Mouse (Mus musculus): ENCODE results near the gene Gas1. TPM values are rescaled to one million over a fixed set of nuclear protein-coding genes. Genes with fewer than 3 reads are reported as not detected.

Gene Gas1
- polyA plus RNA-seq, 1 experiment from 2014 or later, result 318 TPM

GRCm38 (mm10) chr13:60173186-60173585, 4.0 kb downstream of the Gas1 start:
- peak overlapping the region; percentile 71 for H3K4me2 ChIP-seq
- H3K4me1 ChIP-seq (replicated peaks), result peaks cover 33% of the 10 kb centered on the region
- no peaks in the 10 kb centered on the region for H3K9me3 ChIP-seq
- H3K27me3 ChIP-seq, result no peaks in the 10 kb centered on the region
- 2% methylated on average over 3 of the region's 3 CpGs for WGBS
- H3K9ac ChIP-seq (replicated peaks), result peak overlapping the region; percentile 100
- peak overlapping the region; percentile 100 for H3K4me3 ChIP-seq (replicated peaks)
- H3K27ac ChIP-seq, result peak overlapping the region; percentile 100
- H3K36me3 ChIP-seq, result peaks cover 14% of the 10 kb centered on the region
- ATAC-seq (ENCODE audit: insufficient number of reproducible peaks, insufficient read depth, low FRiP score, low TSS enrichment, low read depth), result no peak

GRCm38 (mm10) chr13:60172366-60173017, 4.7 kb downstream of the Gas1 start:
- no peak for ATAC-seq (ENCODE audit: insufficient number of reproducible peaks, insufficient read depth, low FRiP score, low TSS enrichment, low read depth)
- peaks cover 14% of the 10 kb centered on the region for H3K36me3 ChIP-seq
- 0 out of 2 replicates have a peak overlapping the region, but pooled peaks have one; percentile 100 for H3K9ac ChIP-seq (replicated peaks)
- peak overlapping the region; percentile 71 for H3K4me2 ChIP-seq
- H3K4me3 ChIP-seq (replicated peaks), result 0 out of 2 replicates have a peak overlapping the region, but pooled peaks have one; percentile 100
- H3K4me1 ChIP-seq (replicated peaks), result peaks cover 33% of the 10 kb centered on the region
- H3K27ac ChIP-seq, result peak overlapping the region; percentile 100
- WGBS, result 10% methylated on average over 7 of the region's 7 CpGs
- H3K27me3 ChIP-seq, result no peaks in the 10 kb centered on the region
- H3K9me3 ChIP-seq, result no peaks in the 10 kb centered on the region

- Histone ChIP-seq H3K4me3 (replicated peaks) (no peak overlapping the region), H3K27ac (peak overlapping the region; percentile 100), H3K4me2 (no peak overlapping the region), H3K27me3 (no peaks in the 10 kb centered on the region), H3K9ac (replicated peaks) (no peak overlapping the region), H3K4me1 (replicated peaks) (peaks cover 33% of the 10 kb centered on the region), H3K36me3 (peaks cover 14% of the 10 kb centered on the region), H3K9me3 (no peaks in the 10 kb centered on the region)
- ATAC-seq (ENCODE audit: insufficient number of reproducible peaks, insufficient read depth, low FRiP score, low TSS enrichment, low read depth), result no peak
- 90% methylated on average over 8 of the region's 8 CpGs for WGBS
These were observed 5.4 kb downstream of the Gas1 start for GRCm38 (mm10) chr13:60171781-60172180.

GRCm38 (mm10) chr13:60170898-60171715, 6.1 kb downstream of the Gas1 start:
- Histone ChIP-seq H3K27ac (peak overlapping the region; percentile 100; the same call in 1 of the 2 replicates), H3K36me3 (peaks cover 11% of the 10 kb centered on the region), H3K27me3 (no peaks in the 10 kb centered on the region), H3K9me3 (no peaks in the 10 kb centered on the region), H3K4me2 (no peak overlapping the region), H3K9ac (replicated peaks) (no peak overlapping the region), H3K4me3 (replicated peaks) (no peak overlapping the region), H3K4me1 (replicated peaks) (peaks cover 33% of the 10 kb centered on the region)
- no peak for ATAC-seq (ENCODE audit: insufficient number of reproducible peaks, insufficient read depth, low FRiP score, low TSS enrichment, low read depth)
- WGBS, result 71% methylated on average over 21 of the region's 21 CpGs

- no peak for ATAC-seq (ENCODE audit: insufficient number of reproducible peaks, insufficient read depth, low FRiP score, low TSS enrichment, low read depth)
- WGBS, result 82% methylated on average over 2 of the region's 2 CpGs
These were observed 8.1 kb downstream of the Gas1 start for GRCm38 (mm10) chr13:60169026-60169425.

GRCm38 (mm10) chr13:60156294-60157126, 20.7 kb downstream of the Gas1 start:
- Histone ChIP-seq H3K4me3 (replicated peaks) (no peak overlapping the region), H3K9ac (replicated peaks) (no peak overlapping the region), H3K36me3 (no peaks in the 10 kb centered on the region), H3K4me1 (replicated peaks) (peaks cover 14% of the 10 kb centered on the region), H3K4me2 (peak overlapping the region; percentile 19), H3K27me3 (no peaks in the 10 kb centered on the region), H3K9me3 (peaks cover 22% of the 10 kb centered on the region), H3K27ac (peak overlapping the region; percentile 36)
- ATAC-seq (ENCODE audit: insufficient number of reproducible peaks, insufficient read depth, low FRiP score, low TSS enrichment, low read depth), result no peak
- 20% methylated on average over 19 of the region's 19 CpGs for WGBS

More at GRCm38 (mm10) chr13:60169026-60169425, 8.1 kb downstream of the Gas1 start:
- no peak overlapping the region for H3K4me2 ChIP-seq
- H3K36me3 ChIP-seq, result no peaks in the 10 kb centered on the region
- H3K4me3 ChIP-seq (replicated peaks), result no peak overlapping the region
- H3K9me3 ChIP-seq, result no peaks in the 10 kb centered on the region
- H3K27me3 ChIP-seq, result no peaks in the 10 kb centered on the region
- H3K4me1 ChIP-seq (replicated peaks), result peaks cover 32% of the 10 kb centered on the region
- H3K27ac ChIP-seq, result no peak overlapping the region
- no peak overlapping the region for H3K9ac ChIP-seq (replicated peaks)

- 84% methylated on average over 3 of the region's 3 CpGs for WGBS
- peaks cover 14% of the 10 kb centered on the region for H3K4me1 ChIP-seq (replicated peaks)
- H3K36me3 ChIP-seq, result no peaks in the 10 kb centered on the region
- peaks cover 27% of the 10 kb centered on the region for H3K9me3 ChIP-seq
- no peak overlapping the region for H3K4me3 ChIP-seq (replicated peaks)
- no peaks in the 10 kb centered on the region for H3K27me3 ChIP-seq
- H3K9ac ChIP-seq (replicated peaks), result no peak overlapping the region
- H3K4me2 ChIP-seq, result no peak overlapping the region
- ATAC-seq (ENCODE audit: insufficient number of reproducible peaks, insufficient read depth, low FRiP score, low TSS enrichment, low read depth), result no peak
- H3K27ac ChIP-seq, result no peak overlapping the region
These were observed 23.0 kb downstream of the Gas1 start for GRCm38 (mm10) chr13:60154170-60154569.

GRCm38 (mm10) chr13:60148235-60148634, 28.9 kb downstream of the Gas1 start:
- Histone ChIP-seq H3K4me2 (0 out of 2 replicates have a peak overlapping the region, but pooled peaks have one; percentile 59), H3K4me3 (replicated peaks) (no peak overlapping the region), H3K27ac (peak overlapping the region; percentile 87; the same call in 1 of the 2 replicates), H3K36me3 (no peaks in the 10 kb centered on the region), H3K4me1 (replicated peaks) (peaks cover 26% of the 10 kb centered on the region), H3K9me3 (peaks cover 16% of the 10 kb centered on the region), H3K9ac (replicated peaks) (no peak overlapping the region), H3K27me3 (no peaks in the 10 kb centered on the region)
- peak; percentile 54; the same call in 1 of the 2 replicates for ATAC-seq (ENCODE audit: insufficient number of reproducible peaks, insufficient read depth, low FRiP score, low TSS enrichment, low read depth)
- WGBS, result 51% methylated on average over 3 of the region's 3 CpGs

- Histone ChIP-seq H3K4me2 (peak overlapping the region; percentile 59), H3K9me3 (peaks cover 12% of the 10 kb centered on the region), H3K4me3 (replicated peaks) (no peak overlapping the region), H3K36me3 (no peaks in the 10 kb centered on the region), H3K9ac (replicated peaks) (no peak overlapping the region), H3K27ac (peak overlapping the region; percentile 87), H3K27me3 (no peaks in the 10 kb centered on the region; the same call in 1 of the 2 replicates), H3K4me1 (replicated peaks) (peaks cover 28% of the 10 kb centered on the region)
- ATAC-seq (ENCODE audit: insufficient number of reproducible peaks, insufficient read depth, low FRiP score, low TSS enrichment, low read depth), result peak; percentile 48; the same call in 1 of the 2 replicates
- 73% methylated on average over 2 of the region's 2 CpGs for WGBS
These were observed 29.3 kb downstream of the Gas1 start for GRCm38 (mm10) chr13:60147857-60148181.

- H3K27ac ChIP-seq, result peak overlapping the region; percentile 87
- peak; percentile 53 for ATAC-seq (ENCODE audit: insufficient number of reproducible peaks, insufficient read depth, low FRiP score, low TSS enrichment, low read depth)
- WGBS, result 3% methylated on average over 21 of the region's 21 CpGs
- peaks cover 11% of the 10 kb centered on the region for H3K9me3 ChIP-seq
- peak overlapping the region; percentile 55 for H3K9ac ChIP-seq (replicated peaks)
- peak overlapping the region; percentile 32 for H3K4me3 ChIP-seq (replicated peaks)
- no peaks in the 10 kb centered on the region for H3K36me3 ChIP-seq
- H3K4me1 ChIP-seq (replicated peaks), result peaks cover 34% of the 10 kb centered on the region
- peak overlapping the region; percentile 59 for H3K4me2 ChIP-seq
- no peaks in the 10 kb centered on the region; the same call in 1 of the 2 replicates for H3K27me3 ChIP-seq
These were observed 29.9 kb downstream of the Gas1 start for GRCm38 (mm10) chr13:60146994-60147856.

Data from limb, embryonic 12.5 days (tissue).